Mouse (Mus musculus) mesoderm, embryonic 11.5 days (tissue): ENCODE measurements around the gene Stox2.
A peak's percentile ranks its signal among the peaks of the same experiment; 100 is the strongest.

ENCODE experiments used
- DNase-seq: peaks from one replicate; pipeline ENCODE4 v3.0.0-alpha.2; 2012; ENCODE audit warnings: low read depth, low spot score

Stox2 gene

GRCm38 (mm10) chr8:47409061-47409460 is 37.1 kb downstream of the Stox2 start:
- no peak for DNase-seq

GRCm38 (mm10) chr8:47404852-47405251 is 41.3 kb downstream of the Stox2 start:
- DNase-seq: no peak

GRCm38 (mm10) chr8:47392927-47393326 is 53.2 kb downstream of the Stox2 start:
- no peak for DNase-seq

- no peak for DNase-seq
These were observed 53.9 kb downstream of the Stox2 start for GRCm38 (mm10) chr8:47392290-47392689.

GRCm38 (mm10) chr8:47391844-47392243 is 54.3 kb downstream of the Stox2 start:
- no peak for DNase-seq

- no peak for DNase-seq
These were observed 56.7 kb downstream of the Stox2 start for GRCm38 (mm10) chr8:47389430-47389829.

GRCm38 (mm10) chr8:47388171-47388570 is 58.0 kb downstream of the Stox2 start:
- DNase-seq: no peak

GRCm38 (mm10) chr8:47385810-47386209 is 60.4 kb downstream of the Stox2 start:
- DNase-seq: no peak

GRCm38 (mm10) chr8:47384151-47384550 is 62.0 kb downstream of the Stox2 start:
- no peak for DNase-seq

- no peak for DNase-seq
These were observed 62.5 kb downstream of the Stox2 start for GRCm38 (mm10) chr8:47383632-47384031.

GRCm38 (mm10) chr8:47381216-47381615 is 64.9 kb downstream of the Stox2 start:
- DNase-seq: no peak

- no peak for DNase-seq
These were observed 65.4 kb downstream of the Stox2 start for GRCm38 (mm10) chr8:47380725-47381124.

- DNase-seq: no peak
These were observed 66.1 kb downstream of the Stox2 start for GRCm38 (mm10) chr8:47380075-47380474.

- no peak for DNase-seq
These were observed 69.5 kb downstream of the Stox2 start for GRCm38 (mm10) chr8:47376651-47377050.

- no peak for DNase-seq
These were observed 72.4 kb downstream of the Stox2 start for GRCm38 (mm10) chr8:47373757-47374156.

- DNase-seq: peak; percentile 70
These were observed 74.6 kb downstream of the Stox2 start for GRCm38 (mm10) chr8:47371539-47371938.

GRCm38 (mm10) chr8:47371081-47371480 is 75.1 kb downstream of the Stox2 start:
- DNase-seq: no peak

- DNase-seq: peak; percentile 89
These were observed 75.6 kb downstream of the Stox2 start for GRCm38 (mm10) chr8:47370421-47371080.

GRCm38 (mm10) chr8:47369949-47370348 is 76.2 kb downstream of the Stox2 start:
- DNase-seq: no peak

- DNase-seq: no peak
These were observed 77.0 kb downstream of the Stox2 start for GRCm38 (mm10) chr8:47369044-47369769.

GRCm38 (mm10) chr8:47367029-47367428 is 79.1 kb downstream of the Stox2 start:
- no peak for DNase-seq

- no peak for DNase-seq
These were observed 82.9 kb downstream of the Stox2 start for GRCm38 (mm10) chr8:47363271-47363670.

GRCm38 (mm10) chr8:47355340-47355906 is 90.7 kb downstream of the Stox2 start:
- DNase-seq: no peak
